Mouse (Mus musculus) forebrain, embryonic 12.5 days (tissue): Measurements from ENCODE around the gene Frem2. TPM values are rescaled to one million over a fixed set of nuclear protein-coding genes. Genes with fewer than 3 reads are reported as not detected.

Source experiments
- ATAC-seq: fragments of 200-750 bp; cut with Nextera tagmentation; 2 replicates; pipeline ENCODE4 v1.8.0; 2017; ENCODE audit warnings: moderate TSS enrichment; ENCODE audit not compliant: low FRiP score
- H3K27ac ChIP-seq: fragments of 300-500 bp; sonication (generic); 2 replicates; pipeline ENCODE4 v1.5.1; 2016; ENCODE audit warnings: mild to moderate bottlenecking
- H3K27me3 ChIP-seq: fragments of 300-500 bp; sonication (generic); 2 replicates; pipeline ENCODE4 v1.6.1; 2016; ENCODE audit warnings: mild to moderate bottlenecking
- H3K36me3 ChIP-seq: fragments of 300-500 bp; sonication (generic); replicated peaks from 2 replicates; pipeline ENCODE4 v1.6.1; 2016; ENCODE audit warnings: mild to moderate bottlenecking
- H3K4me1 ChIP-seq: fragments of 300-500 bp; sonication (generic); 2 replicates; pipeline ENCODE4 v1.6.1; 2016
- H3K4me2 ChIP-seq: fragments of 300-500 bp; sonication (generic); 2 replicates; pipeline ENCODE4 v1.6.1; 2016; ENCODE audit warnings: mild to moderate bottlenecking, moderate library complexity
- H3K4me3 ChIP-seq: fragments of 300-500 bp; sonication (generic); replicated peaks from 2 replicates; pipeline ENCODE4 v1.5.1; 2016; ENCODE audit warnings: mild to moderate bottlenecking
- H3K9ac ChIP-seq: fragments of 300-500 bp; sonication (generic); 2 replicates; pipeline ENCODE4 v1.6.1; 2016; ENCODE audit warnings: mild to moderate bottlenecking
- H3K9me3 ChIP-seq: fragments of 300-500 bp; sonication (generic); 2 replicates; pipeline ENCODE4 v1.6.1; 2016
- WGBS: fragments of 180-500 bp; shearing (Covaris S2); methylation state at CpG from one replicate; pipeline ENCODE4 v1.1.7; 2016; 5-methylcytosine and 5-hydroxymethylcytosine counted together
- polyA plus RNA-seq: library from polyadenylated mRNA; unstranded; fragments of >200 nt; fragmentation: Nextera tagmentation; extraction: Ambion mirVana; gene quantifications from 2 replicates; pipeline ENCODE4 v1.2.1, GENCODE M21; 2016

Gene Frem2
- polyA plus RNA-seq, 1 experiment from 2014 or later = 2.1 TPM

DNA sequence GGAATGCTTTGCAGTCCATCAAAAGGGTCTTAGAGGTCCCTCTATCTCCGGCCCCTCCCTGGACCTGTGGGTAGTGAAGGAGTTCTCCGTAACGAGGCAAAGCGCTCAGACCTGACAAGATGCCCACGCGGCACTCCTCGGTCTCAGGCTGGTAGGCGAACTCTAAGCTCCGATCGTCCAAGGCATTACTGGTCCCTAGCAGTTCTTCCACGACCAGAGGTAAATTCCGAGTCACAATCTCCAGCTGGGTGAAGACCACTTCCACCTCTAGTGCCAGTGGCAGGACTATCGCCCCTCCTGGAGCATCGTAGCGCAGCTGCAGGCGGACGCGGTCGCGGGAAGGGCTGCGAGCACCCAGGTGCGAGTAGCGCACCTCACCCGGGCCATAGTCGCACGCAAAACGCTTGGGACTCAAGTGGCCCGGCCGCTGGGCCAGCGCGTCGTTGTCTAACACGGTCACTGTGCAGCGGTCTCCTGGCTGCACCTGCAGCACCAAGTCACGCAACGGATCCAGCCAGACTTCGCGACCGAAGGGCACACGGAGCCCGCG lies 752 bp downstream of the Frem2 start:
- H3K4me3 ChIP-seq = peak overlapping the region; percentile 63
- no peak overlapping the region for H3K27ac ChIP-seq
- peaks cover 9% of the 10 kb centered on the region for H3K36me3 ChIP-seq
- peaks cover 13% of the 10 kb centered on the region; the same call in 1 of the 2 replicates for H3K9me3 ChIP-seq
- 2% methylated on average over 42 of the region's 42 CpGs for WGBS
- peak; percentile 39 for ATAC-seq
- H3K9ac ChIP-seq = peak overlapping the region; percentile 59
- peaks cover 23% of the 10 kb centered on the region for H3K4me1 ChIP-seq
- peaks cover 29% of the 10 kb centered on the region for H3K27me3 ChIP-seq
- H3K4me2 ChIP-seq = peak overlapping the region; percentile 99

DNA sequence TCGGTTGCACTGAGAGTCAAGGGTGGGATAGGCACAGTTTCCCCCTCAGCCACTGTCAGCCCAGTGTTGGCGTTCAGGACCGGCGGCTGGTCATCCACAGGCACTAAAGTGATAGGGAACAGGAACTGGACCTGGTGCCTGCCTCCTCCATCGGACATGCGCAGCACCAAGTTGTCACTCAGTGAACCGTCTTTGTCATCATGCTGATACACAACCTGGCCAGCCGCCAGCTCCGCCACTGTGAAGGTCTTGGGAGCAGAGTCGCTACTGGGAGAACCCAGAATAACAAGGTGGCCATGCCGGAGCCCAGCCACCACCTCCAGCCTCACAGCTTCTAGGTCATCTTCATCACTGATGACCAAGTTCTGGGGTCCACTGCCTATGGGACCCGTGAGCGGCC lies 1.8 kb downstream of the Frem2 start:
- peaks cover 29% of the 10 kb centered on the region for H3K27me3 ChIP-seq
- H3K9ac ChIP-seq = no peak overlapping the region
- H3K27ac ChIP-seq = no peak overlapping the region
- peaks cover 9% of the 10 kb centered on the region for H3K36me3 ChIP-seq
- H3K4me2 ChIP-seq = no peak overlapping the region
- peaks cover 25% of the 10 kb centered on the region for H3K4me1 ChIP-seq
- ATAC-seq = no peak
- 89% methylated on average over 13 of the region's 13 CpGs for WGBS
- H3K4me3 ChIP-seq = no peak overlapping the region; the same call in 1 of the 2 replicates
- peaks cover 13% of the 10 kb centered on the region; the same call in 1 of the 2 replicates for H3K9me3 ChIP-seq

DNA sequence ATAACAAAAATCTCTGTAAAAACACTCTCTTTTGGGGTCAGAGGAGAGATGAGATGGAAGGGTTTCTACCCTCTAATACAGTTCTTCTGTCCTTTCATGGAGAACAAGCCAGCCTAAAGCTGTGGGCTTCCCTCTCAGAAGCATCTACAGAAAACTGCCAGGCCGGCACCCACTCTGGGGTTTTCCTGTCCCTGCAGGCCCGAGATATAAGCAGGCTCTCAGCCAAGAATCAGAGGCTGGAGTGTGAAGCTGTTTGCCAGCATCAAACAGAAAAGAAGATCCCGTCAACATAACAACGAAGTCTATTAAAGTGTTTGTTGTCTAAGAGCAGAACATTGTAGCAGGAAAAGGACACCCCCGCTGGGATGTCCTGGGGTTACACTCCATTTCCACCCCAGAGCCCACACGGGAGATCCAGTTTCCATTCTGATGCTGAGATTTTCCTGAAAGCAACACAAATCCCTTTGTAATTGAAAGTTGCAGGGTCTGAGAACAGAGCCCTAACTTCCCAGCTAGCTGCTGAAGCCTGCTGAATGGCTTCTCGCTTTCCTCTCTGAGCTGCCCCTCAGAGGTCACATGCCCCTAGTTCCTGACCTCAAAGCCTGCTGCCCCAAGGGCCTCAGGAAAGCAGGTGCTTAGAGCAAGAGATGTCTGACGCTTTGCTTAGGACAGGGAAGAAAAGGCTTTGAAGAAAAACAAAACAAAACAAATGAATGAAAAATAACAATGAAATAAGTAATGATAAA lies 7.0 kb downstream of the Frem2 start:
- 0 out of 2 replicates have a peak, but pooled peaks have one; percentile 61 for ATAC-seq
- no peak overlapping the region for H3K4me3 ChIP-seq
- WGBS = 0% methylated on average over 8 of the region's 8 CpGs
- peak overlapping the region; percentile 31; the same call in 1 of the 2 replicates for H3K27ac ChIP-seq
- peaks cover 9% of the 10 kb centered on the region for H3K36me3 ChIP-seq
- no peak overlapping the region for H3K9ac ChIP-seq
- H3K4me2 ChIP-seq = peak overlapping the region; percentile 22; the same call in 1 of the 2 replicates
- H3K9me3 ChIP-seq = peaks cover 11% of the 10 kb centered on the region; the same call in 1 of the 2 replicates
- H3K27me3 ChIP-seq = peaks cover 3% of the 10 kb centered on the region
- peaks cover 7% of the 10 kb centered on the region for H3K4me1 ChIP-seq

DNA sequence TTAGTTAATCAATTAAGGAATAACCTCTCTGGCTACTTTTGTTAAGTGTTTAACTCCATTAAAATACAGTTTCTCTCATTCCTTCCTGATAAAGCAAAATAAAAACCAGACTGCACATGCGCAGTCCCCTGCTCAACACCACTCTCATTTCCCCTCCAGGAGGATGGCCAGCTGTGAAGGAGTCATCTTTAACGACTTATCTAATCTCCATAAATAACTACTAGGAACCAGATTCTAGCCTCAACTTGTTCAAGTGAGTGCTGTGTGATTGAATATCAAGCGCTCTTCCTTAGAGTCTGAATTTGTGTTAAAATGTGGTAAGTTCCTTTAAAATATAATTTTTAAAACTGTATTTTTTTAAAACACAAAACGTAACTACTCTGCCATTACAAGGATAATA lies 7.7 kb downstream of the Frem2 start:
- Histone ChIP-seq H3K4me3 (no peak overlapping the region), H3K9me3 (peaks cover 4% of the 10 kb centered on the region; the same call in 1 of the 2 replicates), H3K4me1 (peaks cover 7% of the 10 kb centered on the region), H3K9ac (no peak overlapping the region), H3K4me2 (no peak overlapping the region), H3K36me3 (0 out of 2 replicates have a peak, but pooled peaks cover 4% of the 10 kb centered on the region), H3K27me3 (no peaks in the 10 kb centered on the region), H3K27ac (no peak overlapping the region)
- 46% methylated on average over 4 of the region's 4 CpGs for WGBS
- no peak for ATAC-seq

DNA sequence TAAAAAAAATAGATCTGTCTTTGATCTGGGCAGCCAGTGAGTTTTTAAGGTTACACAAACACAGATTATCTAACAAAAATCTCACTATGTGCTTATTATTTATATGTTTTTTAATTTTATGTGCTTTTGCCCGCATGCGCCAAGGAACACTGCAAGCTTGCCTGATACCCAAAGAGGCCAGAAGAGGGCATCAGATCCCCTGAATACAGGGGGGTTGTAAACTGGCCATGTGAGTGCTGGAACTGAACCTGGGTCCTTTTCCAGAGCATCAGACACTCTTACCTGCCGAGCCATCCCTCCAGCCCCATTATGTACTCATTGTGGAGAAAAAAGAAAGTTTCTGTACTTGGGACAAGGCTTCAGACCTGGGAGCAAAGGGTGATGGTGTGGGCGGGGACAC lies 8.3 kb downstream of the Frem2 start:
- WGBS = 70% methylated on average over 4 of the region's 4 CpGs
- no peaks in the 10 kb centered on the region for H3K36me3 ChIP-seq
- H3K4me2 ChIP-seq = no peak overlapping the region
- no peaks in the 10 kb centered on the region for H3K27me3 ChIP-seq
- no peak overlapping the region for H3K9ac ChIP-seq
- no peak overlapping the region for H3K27ac ChIP-seq
- ATAC-seq = no peak
- no peak overlapping the region for H3K4me3 ChIP-seq
- H3K4me1 ChIP-seq = peaks cover 7% of the 10 kb centered on the region
- H3K9me3 ChIP-seq = no peaks in the 10 kb centered on the region

DNA sequence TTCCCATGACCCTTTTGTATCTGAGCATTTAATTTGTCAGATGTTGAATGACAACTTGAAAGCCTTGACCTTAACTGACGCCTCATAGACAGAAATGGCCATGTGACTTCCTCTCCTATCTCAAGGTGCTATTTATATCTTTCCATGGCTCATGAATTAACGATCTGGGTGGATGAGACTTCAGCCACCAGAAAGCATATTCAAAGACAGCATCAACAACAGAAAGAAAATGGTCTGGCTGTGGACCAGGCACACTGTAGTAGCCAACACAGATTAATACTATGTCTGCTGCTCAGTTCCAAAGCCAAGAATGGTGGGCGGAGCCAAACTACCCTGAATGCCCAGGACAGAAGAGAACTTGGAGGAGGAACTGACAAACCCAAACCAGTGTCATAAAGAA lies 21.2 kb downstream of the Frem2 start:
- Histone ChIP-seq H3K9me3 (no peaks in the 10 kb centered on the region), H3K4me3 (no peak overlapping the region), H3K4me2 (no peak overlapping the region), H3K27ac (no peak overlapping the region), H3K36me3 (no peaks in the 10 kb centered on the region), H3K4me1 (peaks cover 3% of the 10 kb centered on the region; the same call in 1 of the 2 replicates), H3K27me3 (no peaks in the 10 kb centered on the region), H3K9ac (no peak overlapping the region)
- ATAC-seq = no peak
- WGBS = 75% methylated on average over 3 of the region's 3 CpGs

DNA sequence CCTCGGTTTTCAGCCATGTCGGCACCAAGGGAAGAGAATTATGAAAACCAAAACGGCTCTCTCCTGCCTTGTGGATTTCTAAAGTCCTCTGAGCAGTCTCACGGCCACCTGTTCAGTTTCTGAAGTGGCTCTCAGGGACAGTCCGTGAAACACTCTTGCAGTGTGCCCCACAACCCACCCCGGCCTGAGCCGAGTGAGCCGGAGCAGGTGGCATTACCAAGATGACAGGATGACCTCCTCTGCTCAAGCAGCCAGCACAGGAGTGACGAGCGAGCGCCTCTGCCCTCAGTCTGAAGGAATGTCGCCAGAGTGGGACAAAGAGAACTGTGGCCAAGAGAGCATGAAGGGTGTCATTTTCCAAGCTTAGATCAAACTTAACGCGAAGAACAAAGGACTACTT lies 26.0 kb downstream of the Frem2 start:
- H3K27ac ChIP-seq = no peak overlapping the region
- peaks cover 6% of the 10 kb centered on the region; the same call in 1 of the 2 replicates for H3K4me1 ChIP-seq
- H3K36me3 ChIP-seq = no peaks in the 10 kb centered on the region
- ATAC-seq = no peak
- H3K9me3 ChIP-seq = no peaks in the 10 kb centered on the region
- no peak overlapping the region for H3K9ac ChIP-seq
- 56% methylated on average over 14 of the region's 14 CpGs for WGBS
- no peak overlapping the region for H3K4me2 ChIP-seq
- H3K4me3 ChIP-seq = no peak overlapping the region
- no peaks in the 10 kb centered on the region for H3K27me3 ChIP-seq

DNA sequence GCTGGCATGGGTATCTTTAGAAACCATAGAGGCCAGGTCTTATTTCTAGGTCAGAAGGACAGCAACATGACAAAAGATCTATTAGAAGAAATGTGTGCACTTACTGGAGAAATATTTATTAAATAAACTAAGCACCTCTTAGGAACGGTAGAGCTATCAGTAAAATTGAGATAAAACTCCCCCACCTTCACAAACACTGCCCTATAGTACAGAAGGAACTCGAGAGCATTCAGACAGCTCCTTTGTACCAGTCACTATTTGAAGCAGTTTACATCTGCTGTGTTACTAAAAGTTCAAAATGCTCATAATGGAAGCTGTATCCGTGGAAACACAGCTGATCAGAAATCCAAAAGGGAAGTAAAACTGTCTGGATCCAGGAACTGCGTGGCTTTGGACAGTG lies 26.5 kb downstream of the Frem2 start:
- no peak overlapping the region for H3K4me2 ChIP-seq
- 62% methylated on average over 4 of the region's 4 CpGs for WGBS
- H3K4me3 ChIP-seq = no peak overlapping the region
- H3K9me3 ChIP-seq = no peaks in the 10 kb centered on the region
- H3K27me3 ChIP-seq = no peaks in the 10 kb centered on the region
- no peaks in the 10 kb centered on the region for H3K36me3 ChIP-seq
- no peak for ATAC-seq
- peaks cover 6% of the 10 kb centered on the region; the same call in 1 of the 2 replicates for H3K4me1 ChIP-seq
- no peak overlapping the region for H3K9ac ChIP-seq
- no peak overlapping the region for H3K27ac ChIP-seq

DNA sequence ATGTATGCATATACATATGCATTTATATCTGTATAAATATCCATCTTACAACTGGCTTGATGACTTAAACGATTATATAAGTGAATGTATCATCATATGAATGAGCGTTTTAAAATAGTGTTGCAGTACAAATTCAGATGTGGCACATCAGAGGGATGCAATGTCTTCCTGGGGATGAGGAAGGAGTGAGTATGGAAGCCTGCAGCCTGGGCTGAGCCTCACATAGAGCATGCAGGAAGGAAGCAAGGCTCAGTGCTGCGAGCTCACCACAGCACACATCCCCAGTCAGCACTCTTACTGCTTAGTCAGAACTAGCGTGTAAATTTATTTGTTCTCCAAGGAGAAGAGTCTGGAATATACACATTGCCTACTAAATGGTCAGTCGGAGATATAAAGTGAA lies 27.2 kb downstream of the Frem2 start:
- H3K4me1 ChIP-seq = peaks cover 6% of the 10 kb centered on the region; the same call in 1 of the 2 replicates
- no peak overlapping the region for H3K4me3 ChIP-seq
- H3K36me3 ChIP-seq = no peaks in the 10 kb centered on the region
- H3K4me2 ChIP-seq = no peak overlapping the region
- H3K27ac ChIP-seq = no peak overlapping the region
- WGBS = 94% methylated on average over 5 of the region's 5 CpGs
- H3K27me3 ChIP-seq = no peaks in the 10 kb centered on the region
- ATAC-seq = no peak
- H3K9ac ChIP-seq = no peak overlapping the region
- no peaks in the 10 kb centered on the region for H3K9me3 ChIP-seq

DNA sequence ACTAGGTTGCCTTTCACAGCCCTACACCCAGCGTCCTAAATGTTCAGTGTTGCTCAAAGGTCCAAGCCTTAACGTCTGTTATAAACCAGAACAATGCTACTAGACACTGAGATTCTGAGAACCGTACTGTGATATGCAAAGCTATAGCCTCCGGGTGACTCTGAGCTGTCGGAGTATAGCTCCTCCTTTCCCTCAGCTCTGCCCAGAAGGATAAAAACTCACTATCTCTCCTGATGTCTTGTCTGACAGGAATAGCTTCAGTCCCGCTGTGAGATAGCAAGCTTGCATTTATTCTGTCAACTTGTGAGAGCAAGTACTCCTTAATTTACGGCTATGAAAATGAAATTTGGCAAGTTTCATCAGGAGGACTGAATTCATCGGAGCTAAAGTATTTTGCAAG lies 33.9 kb downstream of the Frem2 start:
- H3K27ac ChIP-seq = no peak overlapping the region
- H3K4me3 ChIP-seq = no peak overlapping the region
- 87% methylated on average over 8 of the region's 8 CpGs for WGBS
- H3K9ac ChIP-seq = no peak overlapping the region
- no peaks in the 10 kb centered on the region for H3K27me3 ChIP-seq
- no peak for ATAC-seq
- H3K4me2 ChIP-seq = no peak overlapping the region
- peaks cover 7% of the 10 kb centered on the region; the same call in 1 of the 2 replicates for H3K4me1 ChIP-seq
- H3K9me3 ChIP-seq = no peaks in the 10 kb centered on the region
- H3K36me3 ChIP-seq = no peaks in the 10 kb centered on the region

DNA sequence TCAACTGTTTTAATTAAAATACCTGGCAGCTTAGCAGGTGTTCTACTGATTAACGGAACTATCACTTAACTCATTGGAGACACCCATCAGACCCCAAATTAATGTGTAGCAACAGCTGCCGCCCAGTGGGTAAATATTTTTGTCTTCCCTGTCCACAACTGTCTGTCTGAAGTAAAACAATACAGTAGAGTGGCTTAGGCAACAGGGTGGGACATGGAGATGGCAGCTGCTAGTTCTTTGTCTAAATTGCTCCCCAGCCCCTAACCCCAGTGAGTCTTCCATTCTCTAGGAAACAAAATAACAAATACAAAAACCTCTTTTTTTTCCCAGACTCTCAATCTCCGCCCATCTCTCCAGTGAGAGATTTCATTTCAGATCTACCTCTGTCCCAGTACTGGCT lies 36.2 kb downstream of the Frem2 start:
- Histone ChIP-seq H3K27me3 (no peaks in the 10 kb centered on the region), H3K4me1 (peaks cover 7% of the 10 kb centered on the region; the same call in 1 of the 2 replicates), H3K4me2 (no peak overlapping the region), H3K9ac (no peak overlapping the region), H3K4me3 (no peak overlapping the region), H3K36me3 (no peaks in the 10 kb centered on the region), H3K27ac (no peak overlapping the region), H3K9me3 (no peaks in the 10 kb centered on the region)
- WGBS = 68% methylated on average over 3 of the region's 3 CpGs
- no peak for ATAC-seq

DNA sequence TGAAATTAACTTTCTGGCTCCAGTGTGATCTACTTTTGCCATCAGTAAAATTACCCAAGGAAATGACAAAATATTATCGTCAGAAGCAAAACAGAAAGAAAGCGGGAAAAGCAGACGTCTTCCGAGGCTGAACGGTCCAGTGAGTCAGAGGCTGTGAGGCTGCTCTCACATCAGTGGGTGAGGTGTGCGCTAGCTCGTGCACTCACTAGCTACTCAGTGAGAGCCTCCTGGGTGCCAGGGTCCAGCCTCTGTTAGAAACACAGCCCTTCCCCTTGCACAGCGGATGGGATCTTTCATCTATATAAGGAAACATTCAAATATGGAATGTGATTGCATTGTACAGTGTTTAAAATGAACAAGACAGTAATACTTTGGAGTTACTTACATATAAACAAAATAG lies 36.8 kb downstream of the Frem2 start:
- H3K4me1 ChIP-seq = peaks cover 7% of the 10 kb centered on the region; the same call in 1 of the 2 replicates
- no peak overlapping the region for H3K9ac ChIP-seq
- no peak for ATAC-seq
- no peak overlapping the region for H3K4me3 ChIP-seq
- H3K27ac ChIP-seq = no peak overlapping the region
- 93% methylated on average over 8 of the region's 8 CpGs for WGBS
- no peak overlapping the region for H3K4me2 ChIP-seq
- H3K9me3 ChIP-seq = no peaks in the 10 kb centered on the region
- H3K27me3 ChIP-seq = no peaks in the 10 kb centered on the region
- H3K36me3 ChIP-seq = no peaks in the 10 kb centered on the region

DNA sequence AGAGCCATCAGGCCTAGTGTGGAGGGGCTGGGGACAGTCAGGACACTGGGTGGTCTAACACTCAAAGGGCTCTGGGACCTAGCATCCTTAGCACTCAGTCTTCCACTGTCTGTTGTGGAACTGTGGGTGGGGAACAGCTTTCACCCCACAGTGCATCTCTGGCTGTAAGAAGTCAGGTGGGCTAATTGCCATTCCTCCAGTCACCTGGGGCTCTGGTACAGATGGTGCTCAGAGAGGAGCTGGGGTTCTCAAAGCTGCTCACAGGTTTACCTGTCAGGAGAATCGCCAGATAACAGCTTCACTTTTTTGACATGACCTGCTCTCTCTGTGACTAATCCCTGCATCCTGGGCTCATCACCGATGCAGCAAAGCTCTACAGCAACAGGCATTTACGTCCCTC lies 46.0 kb downstream of the Frem2 start:
- Histone ChIP-seq H3K4me2 (no peak overlapping the region), H3K4me1 (no peaks in the 10 kb centered on the region), H3K36me3 (no peaks in the 10 kb centered on the region), H3K9me3 (no peaks in the 10 kb centered on the region), H3K27ac (no peak overlapping the region), H3K4me3 (no peak overlapping the region), H3K9ac (no peak overlapping the region), H3K27me3 (no peaks in the 10 kb centered on the region)
- no peak for ATAC-seq
- WGBS = 82% methylated on average over 3 of the region's 3 CpGs
